Mouse (Mus musculus) left cerebral cortex, adult 8-10 months (tissue): ENCODE data around the gene Egfl7. TPM values are rescaled to one million over a fixed set of nuclear protein-coding genes. Genes with fewer than 3 reads are reported as not detected.

Source experiments
- DNase-seq, 2 experiments: peaks; one replicate each; pipeline ENCODE4 v3.0.0; 2022; ENCODE audit warnings: low spot score in 2 of 2
- total RNA-seq, 4 experiments: library from RNA; stranded (reverse); gene quantifications; 2 replicates each; pipeline ENCODE4 v1.2.4; 2022

Gene Egfl7
- total RNA-seq, 4 experiments from 2014 or later = 63.8 to 88.2 (median 66.2) TPM

- no peak for DNase-seq
Observed at GRCm38 (mm10) chr2:26566221-26566620, 13.6 kb upstream of the Egfl7 start.

GRCm38 (mm10) chr2:26570034-26570433, 9.8 kb upstream of the Egfl7 start:
- DNase-seq = no peak

GRCm38 (mm10) chr2:26571400-26571799, 8.4 kb upstream of the Egfl7 start:
- DNase-seq = no peak

GRCm38 (mm10) chr2:26571826-26572225, 8.0 kb upstream of the Egfl7 start:
- DNase-seq = no peak

GRCm38 (mm10) chr2:26573396-26573795, 6.4 kb upstream of the Egfl7 start:
- DNase-seq = no peak

- no peak for DNase-seq
Observed at GRCm38 (mm10) chr2:26573807-26574206, 6.0 kb upstream of the Egfl7 start.

- DNase-seq = no peak
Observed at GRCm38 (mm10) chr2:26574862-26575261, 5.0 kb upstream of the Egfl7 start.

- DNase-seq = no peak
Observed at GRCm38 (mm10) chr2:26575378-26575777, 4.4 kb upstream of the Egfl7 start.

GRCm38 (mm10) chr2:26575865-26576264, 3.9 kb upstream of the Egfl7 start:
- no peak for DNase-seq

GRCm38 (mm10) chr2:26576462-26576861, 3.4 kb upstream of the Egfl7 start:
- DNase-seq = no peak

- DNase-seq = no peak
Observed at GRCm38 (mm10) chr2:26578369-26578768, 1.4 kb upstream of the Egfl7 start.

GRCm38 (mm10) chr2:26580751-26581150, 937 bp downstream of the Egfl7 start:
- no peak for DNase-seq

GRCm38 (mm10) chr2:26582203-26582602, 2.4 kb downstream of the Egfl7 start:
- no peak for DNase-seq

- DNase-seq = no peak
Observed at GRCm38 (mm10) chr2:26582741-26583140, 2.9 kb downstream of the Egfl7 start.

- DNase-seq = no peak
Observed at GRCm38 (mm10) chr2:26583640-26584039, 3.8 kb downstream of the Egfl7 start.

GRCm38 (mm10) chr2:26585713-26586112, 5.9 kb downstream of the Egfl7 start:
- no peak for DNase-seq

- DNase-seq = peak; percentile 45 to 49
Observed at GRCm38 (mm10) chr2:26586294-26587043, 6.7 kb downstream of the Egfl7 start, which contains the start of gene Gm20532. Gm20532 (plus strand) TSS chr2:26586639.

GRCm38 (mm10) chr2:26587044-26587405, 7.2 kb downstream of the Egfl7 start:
- DNase-seq = no peak

- DNase-seq = no peak
Observed at GRCm38 (mm10) chr2:26588573-26588972, 8.8 kb downstream of the Egfl7 start.

GRCm38 (mm10) chr2:26589284-26589683, 9.5 kb downstream of the Egfl7 start:
- DNase-seq = no peak

GRCm38 (mm10) chr2:26590282-26590681, 10.5 kb downstream of the Egfl7 start:
- no peak for DNase-seq

- DNase-seq = no peak
Observed at GRCm38 (mm10) chr2:26590962-26591361, 11.1 kb downstream of the Egfl7 start.

GRCm38 (mm10) chr2:26591416-26591815, 11.6 kb downstream of the Egfl7 start:
- DNase-seq = no peak
